8 mouse cellular contexts compared by ENCODE assay signal in genomic region chr10:80189999-80190398, GRCm38 (mm10). TPM values are rescaled to one million over a fixed set of nuclear protein-coding genes. Genes with fewer than 3 reads are reported as not detected.
A peak's percentile ranks its signal among the peaks of the same experiment; 100 is the strongest.
DNase-seq lines count a peak whose midpoint lies in the region; ATAC-seq and TF ChIP-seq lines count a peak whose summit lies in the region.
"Had no signal": no experiment of that assay in that cellular context is flagged by ENCODE, and none has a peak within 500 bp of the region (broad histone marks: within the 10 kb centered on the region; RNA-seq: fewer than 3 reads in every experiment).

No protein-coding gene starts in this region.

- peaks cover 16% of the 10 kb centered on the region for H3K4me1 ChIP-seq in lung, embryonic 16.5 days (replicated peaks; ENCODE audit: control insufficient read depth, insufficient read depth, low read length)
- peaks cover 19% of the 10 kb centered on the region for H3K4me1 ChIP-seq in forebrain, embryonic 15.5 days
- peaks cover 0 to 2% of the 10 kb centered on the region in 2 experiments; a peak in 1 of 4 replicates for H3K4me1 ChIP-seq in liver, embryonic 14.5 days (replicated peaks; ENCODE audit: control insufficient read depth in 2 of 2, insufficient read depth in 2 of 2, low read length in 1 of 2)
- H3K4me1 ChIP-seq in stomach, postnatal 0 days (replicated peaks; ENCODE audit: control insufficient read depth, insufficient read depth), result no peaks in the 10 kb centered on the region

- H3K9me3 ChIP-seq in lung, embryonic 16.5 days (ENCODE audit: control insufficient read depth, low read length), result no peaks in the 10 kb centered on the region
- no peaks in the 10 kb centered on the region for H3K9me3 ChIP-seq in forebrain, embryonic 15.5 days
- no peaks in the 10 kb centered on the region for H3K9me3 ChIP-seq in liver, embryonic 14.5 days (ENCODE audit: control insufficient read depth, low read length)
- H3K9me3 ChIP-seq in stomach, postnatal 0 days (ENCODE audit: control insufficient read depth, low read length), result no peaks in the 10 kb centered on the region

- peaks cover 32% of the 10 kb centered on the region for H3K27me3 ChIP-seq in lung, embryonic 16.5 days (ENCODE audit: control insufficient read depth, insufficient read depth, low read depth, low read length)
- 0 out of 2 replicates have a peak, but pooled peaks cover 4% of the 10 kb centered on the region for H3K27me3 ChIP-seq in forebrain, embryonic 15.5 days
- peaks cover 67% of the 10 kb centered on the region for H3K27me3 ChIP-seq in liver, embryonic 14.5 days (ENCODE audit: control insufficient read depth, insufficient read depth, low read length)
- 0 out of 2 replicates have a peak, but pooled peaks cover 3% of the 10 kb centered on the region for H3K27me3 ChIP-seq in stomach, postnatal 0 days (ENCODE audit: control insufficient read depth, insufficient read depth, low read length)

- TF ChIP-seq CTCF in liver, embryonic 14.5 days (IDR thresholded peaks at IDR 0.05; ENCODE audit: low read depth), result no peak
- TF ChIP-seq CTCF in stomach, postnatal 0 days (IDR thresholded peaks at IDR 0.05; ENCODE audit: low read depth), result no peak

- peak overlapping the region; percentile 75 for H3K4me2 ChIP-seq in lung, embryonic 16.5 days (ENCODE audit: low read depth, low read length)
- peak overlapping the region; percentile 88 for H3K4me2 ChIP-seq in forebrain, embryonic 15.5 days (replicated peaks)
- H3K4me2 ChIP-seq in liver, embryonic 14.5 days (ENCODE audit: low read depth), result peak overlapping the region; percentile 54
- peak overlapping the region; percentile 65 for H3K4me2 ChIP-seq in stomach, postnatal 0 days (replicated peaks; ENCODE audit: low read depth)

- no peak overlapping the region for H3K27ac ChIP-seq in lung, embryonic 16.5 days (ENCODE audit: low read length)
- peak overlapping the region; percentile 90 for H3K27ac ChIP-seq in forebrain, embryonic 15.5 days (replicated peaks)
- H3K27ac ChIP-seq in liver, embryonic 14.5 days, result no peak overlapping the region
- no peak overlapping the region for H3K27ac ChIP-seq in stomach, postnatal 0 days (replicated peaks)

- peak overlapping the region; percentile 43 for H3K4me3 ChIP-seq in lung, embryonic 16.5 days (ENCODE audit: low read length)
- peak overlapping the region; percentile 54 for H3K4me3 ChIP-seq in forebrain, embryonic 15.5 days
- H3K4me3 ChIP-seq in liver, embryonic 14.5 days (ENCODE audit: insufficient read depth in 1 of 2, low read depth in 2 of 2, low read length in 2 of 2), result peak overlapping the region in 1 of 2 experiments; percentile 33; a peak in 2 of 4 replicates
- H3K4me3 ChIP-seq in stomach, postnatal 0 days (ENCODE audit: low read depth, low read length), result peak overlapping the region; percentile 40
- H3K4me3 ChIP-seq: myocyte had no signal

- no peak for TF ChIP-seq EP300 in liver, embryonic 14.5 days (IDR thresholded peaks at IDR 0.05; ENCODE audit: low read depth)
- TF ChIP-seq EP300 in stomach, postnatal 0 days (optimal IDR thresholded peaks at IDR 0.05), result no peak

- no peak for DNase-seq in lung, postnatal 36 days
- DNase-seq in liver, embryonic 14.5 days (ENCODE audit: low read depth in 3 of 3, low spot score in 3 of 3), result no peak
- no peak for DNase-seq in stomach, postnatal 0 days (ENCODE audit: low spot score)
- DNase-seq in urinary bladder, postnatal 25 days (ENCODE audit: low spot score), result no peak
- DNase-seq in spleen, postnatal 10 days (ENCODE audit: low spot score in 2 of 2), result no peak

- 11% methylated on average over 21 of the region's 21 CpGs for WGBS in lung, embryonic 16.5 days
- 3% methylated on average over 21 of the region's 21 CpGs for WGBS in forebrain, embryonic 15.5 days
- 4% methylated on average over 21 of the region's 21 CpGs for WGBS in liver, embryonic 14.5 days (ENCODE audit: insufficient replicate concordance)
- 24% methylated on average over 21 of the region's 21 CpGs for WGBS in stomach, postnatal 0 days

- no peaks in the 10 kb centered on the region for H3K36me3 ChIP-seq in lung, embryonic 16.5 days (ENCODE audit: control insufficient read depth, insufficient read depth, low read length)
- H3K36me3 ChIP-seq in forebrain, embryonic 15.5 days, result peaks cover 20% of the 10 kb centered on the region
- H3K36me3 ChIP-seq in liver, embryonic 14.5 days (replicated peaks; ENCODE audit: control insufficient read depth, insufficient read depth, low read depth), result no peaks in the 10 kb centered on the region
- no peaks in the 10 kb centered on the region for H3K36me3 ChIP-seq in stomach, postnatal 0 days (ENCODE audit: control insufficient read depth, insufficient read depth, low read length)

- ATAC-seq in lung, embryonic 16.5 days (ENCODE audit: low read depth), result no peak
- ATAC-seq in forebrain, embryonic 15.5 days (replicated peaks), result 0 out of 2 replicates have a peak, but pooled peaks have one; percentile 13
- ATAC-seq in liver, embryonic 14.5 days (ENCODE audit: insufficient read depth), result no peak
- no peak for ATAC-seq in stomach, postnatal 0 days (ENCODE audit: low FRiP score, low TSS enrichment)

- H3K9ac ChIP-seq in lung, embryonic 16.5 days (ENCODE audit: low read length), result peak overlapping the region; percentile 52
- H3K9ac ChIP-seq in forebrain, embryonic 15.5 days (replicated peaks), result peak overlapping the region; percentile 87
- H3K9ac ChIP-seq in liver, embryonic 14.5 days (replicated peaks), result no peak overlapping the region
- no peak overlapping the region for H3K9ac ChIP-seq in stomach, postnatal 0 days (ENCODE audit: low read length)

RNA-seq across cellular contexts. Expression of gene Efna2, which starts 10.7 kb away (rescaled TPM):
- polyA plus RNA-seq in lung, embryonic 16.5 days (2015; fragmentation: Nextera tagmentation; extraction: Ambion mirVana), result 11.0 and 12.1 TPM in 2 replicates
- 35.8 and 36.5 TPM in 2 replicates for polyA plus RNA-seq in forebrain, embryonic 15.5 days (2015; fragmentation: Nextera tagmentation; extraction: Ambion mirVana)
- 0.40 and 0.47 TPM in 2 replicates for polyA plus RNA-seq in liver, embryonic 14.5 days (2012; rRNA removed)
- polyA plus RNA-seq in liver, embryonic 14.5 days (2014; fragmentation: Nextera tagmentation; extraction: Ambion mirVana), result 0.51 and 0.52 TPM in 2 replicates
- polyA plus RNA-seq in stomach, postnatal 0 days (2015; fragmentation: Nextera tagmentation; extraction: Ambion mirVana), result 6.5 and 7.2 TPM in 2 replicates

RNA-seq across cellular contexts. Expression of gene 1600002K03Rik, which starts 17.3 kb away (rescaled TPM):
- 12.2 and 13.6 TPM in 2 replicates for polyA plus RNA-seq in lung, embryonic 16.5 days (2015; fragmentation: Nextera tagmentation; extraction: Ambion mirVana)
- 9.7 and 12.7 TPM in 2 replicates for polyA plus RNA-seq in forebrain, embryonic 15.5 days (2015; fragmentation: Nextera tagmentation; extraction: Ambion mirVana)
- 6.8 and 6.9 TPM in 2 replicates for polyA plus RNA-seq in liver, embryonic 14.5 days (2012; rRNA removed)
- 10.6 and 13.2 TPM in 2 replicates for polyA plus RNA-seq in liver, embryonic 14.5 days (2014; fragmentation: Nextera tagmentation; extraction: Ambion mirVana)
- 13.9 and 14.1 TPM in 2 replicates for polyA plus RNA-seq in stomach, postnatal 0 days (2015; fragmentation: Nextera tagmentation; extraction: Ambion mirVana)

RNA-seq across cellular contexts. Expression of gene Cirbp, which starts 24.2 kb away (rescaled TPM):
- polyA plus RNA-seq in lung, embryonic 16.5 days (2015; fragmentation: Nextera tagmentation; extraction: Ambion mirVana), result 73.4 and 83.4 TPM in 2 replicates
- polyA plus RNA-seq in forebrain, embryonic 15.5 days (2015; fragmentation: Nextera tagmentation; extraction: Ambion mirVana), result 350 and 358 TPM in 2 replicates
- 19.4 and 19.8 TPM in 2 replicates for polyA plus RNA-seq in liver, embryonic 14.5 days (2012; rRNA removed)
- polyA plus RNA-seq in liver, embryonic 14.5 days (2014; fragmentation: Nextera tagmentation; extraction: Ambion mirVana), result 10.1 and 10.7 TPM in 2 replicates
- 237 and 244 TPM in 2 replicates for polyA plus RNA-seq in stomach, postnatal 0 days (2015; fragmentation: Nextera tagmentation; extraction: Ambion mirVana)

RNA-seq across cellular contexts. Expression of gene Mum1, which starts 36.2 kb away (rescaled TPM):
- polyA plus RNA-seq in lung, embryonic 16.5 days (2015; fragmentation: Nextera tagmentation; extraction: Ambion mirVana), result 66.4 and 68.7 TPM in 2 replicates
- polyA plus RNA-seq in forebrain, embryonic 15.5 days (2015; fragmentation: Nextera tagmentation; extraction: Ambion mirVana), result 49.9 and 52.8 TPM in 2 replicates
- polyA plus RNA-seq in liver, embryonic 14.5 days (2012; rRNA removed), result 12.9 and 18.8 TPM in 2 replicates
- polyA plus RNA-seq in liver, embryonic 14.5 days (2014; fragmentation: Nextera tagmentation; extraction: Ambion mirVana), result 13.2 and 13.8 TPM in 2 replicates
- 23.1 and 23.9 TPM in 2 replicates for polyA plus RNA-seq in stomach, postnatal 0 days (2015; fragmentation: Nextera tagmentation; extraction: Ambion mirVana)

RNA-seq across cellular contexts. Expression of gene Midn, which starts 41.9 kb away (rescaled TPM):
- polyA plus RNA-seq in lung, embryonic 16.5 days (2015; fragmentation: Nextera tagmentation; extraction: Ambion mirVana), result 11.8 and 12.9 TPM in 2 replicates
- 33.0 and 34.9 TPM in 2 replicates for polyA plus RNA-seq in forebrain, embryonic 15.5 days (2015; fragmentation: Nextera tagmentation; extraction: Ambion mirVana)
- polyA plus RNA-seq in liver, embryonic 14.5 days (2012; rRNA removed), result 9.1 and 10.3 TPM in 2 replicates
- 5.1 and 5.7 TPM in 2 replicates for polyA plus RNA-seq in liver, embryonic 14.5 days (2014; fragmentation: Nextera tagmentation; extraction: Ambion mirVana)
- 8.5 and 9.6 TPM in 2 replicates for polyA plus RNA-seq in stomach, postnatal 0 days (2015; fragmentation: Nextera tagmentation; extraction: Ambion mirVana)

Comparison
In these comparisons a context has a peak if more than half of its experiments do, and no peak if none do; other contexts are left out.
1. H3K9ac ChIP-seq: peak in lung, embryonic 16.5 days (single experiment) and forebrain, embryonic 15.5 days (single experiment); none in liver, embryonic 14.5 days (single experiment) and stomach, postnatal 0 days (single experiment).
2. Peak in every context shown above with its lines, with median percentiles within 50 percentile points of each other: H3K4me2 ChIP-seq.